Mouse (Mus musculus): ENCODE data around the gene Dbt.

GRCm38 (mm10) chr3:116537200-116537573 is 24.3 kb downstream of the Dbt start:
- TF ChIP-seq POLR2A (IDR thresholded peaks at IDR 0.05; ENCODE audit: extremely low read depth, insufficient read depth, low read length) (no peak), CTCF (IDR thresholded peaks at IDR 0.05; ENCODE audit: extremely low read depth, insufficient read depth, low read length) (no peak)
